Mouse (Mus musculus): ENCODE results near the gene Ptms.
A peak's percentile ranks its signal among the peaks of the same experiment; 100 is the strongest.

Gene Ptms

DNA sequence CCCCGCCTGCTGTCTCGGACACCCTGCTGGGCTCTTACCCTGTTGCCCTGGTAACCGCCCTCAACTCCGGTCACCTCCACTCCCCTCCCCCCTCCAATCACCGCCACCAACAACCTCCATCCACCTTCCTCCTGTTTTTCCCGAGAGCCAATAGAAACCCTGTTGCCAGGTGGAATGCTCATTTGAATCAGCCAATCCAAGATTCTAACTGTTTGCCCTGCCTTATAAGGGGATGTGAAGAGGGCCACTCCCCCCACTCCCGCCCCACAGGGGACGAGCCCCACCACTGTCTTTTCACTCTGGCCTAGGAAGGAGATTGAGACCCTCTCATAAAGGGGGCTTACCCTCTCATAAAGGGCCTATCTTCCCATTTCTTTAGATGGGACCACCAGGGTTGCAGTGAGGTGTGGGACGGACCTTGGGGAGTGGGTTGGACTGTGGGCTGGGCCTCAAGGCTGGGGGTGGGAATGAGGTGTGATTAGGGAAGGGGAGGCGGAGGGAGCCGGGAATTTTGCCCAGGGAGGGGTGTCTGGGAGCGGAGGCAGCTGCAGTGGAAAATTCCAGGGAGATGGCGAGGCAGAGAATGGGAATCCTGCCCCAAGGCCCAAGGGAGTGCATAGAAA lies at the start of gene Ptms:
Gene Ptms (minus strand): TSS at position 409 of the 623 bp plus-strand sequence.
- peak; percentile 91 for DNase-seq (ENCODE audit: low spot score)

DNA sequence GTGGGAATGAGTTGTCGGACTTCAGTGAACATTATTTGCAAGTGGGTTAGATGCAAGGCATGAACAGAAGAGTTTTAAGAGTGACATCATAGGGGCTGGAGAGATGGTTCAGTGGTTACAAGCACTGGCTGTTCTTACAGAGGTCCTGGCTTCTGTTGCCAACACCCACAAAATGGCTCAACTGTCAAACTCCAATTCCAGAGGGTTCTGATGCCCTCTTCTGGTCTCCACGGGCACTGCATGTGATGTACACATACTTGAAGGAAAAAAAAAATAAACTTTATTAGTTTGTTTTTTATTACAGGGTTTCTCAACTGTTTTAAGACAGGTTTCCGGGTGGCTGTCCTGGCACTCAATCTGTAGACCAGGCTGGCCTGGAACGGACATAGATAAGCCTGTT lies 47.9 kb upstream of the Ptms start:
- peak; percentile 21 for DNase-seq (ENCODE audit: low spot score)

GRCm38 (mm10) chr6:124966466-124967118 lies 46.7 kb upstream of the Ptms start:
- no peak for DNase-seq (ENCODE audit: low spot score)

GRCm38 (mm10) chr6:124965747-124966146 lies 45.8 kb upstream of the Ptms start:
- DNase-seq (ENCODE audit: low spot score): no peak

GRCm38 (mm10) chr6:124965088-124965719 lies 45.3 kb upstream of the Ptms start, which contains the start of gene Cops7a:
Cops7a (minus strand) TSS chr6:124965538.
- peak; percentile 97 for DNase-seq (ENCODE audit: low spot score)

GRCm38 (mm10) chr6:124964638-124965037 lies 44.7 kb upstream of the Ptms start:
- DNase-seq (ENCODE audit: low spot score): no peak

DNA sequence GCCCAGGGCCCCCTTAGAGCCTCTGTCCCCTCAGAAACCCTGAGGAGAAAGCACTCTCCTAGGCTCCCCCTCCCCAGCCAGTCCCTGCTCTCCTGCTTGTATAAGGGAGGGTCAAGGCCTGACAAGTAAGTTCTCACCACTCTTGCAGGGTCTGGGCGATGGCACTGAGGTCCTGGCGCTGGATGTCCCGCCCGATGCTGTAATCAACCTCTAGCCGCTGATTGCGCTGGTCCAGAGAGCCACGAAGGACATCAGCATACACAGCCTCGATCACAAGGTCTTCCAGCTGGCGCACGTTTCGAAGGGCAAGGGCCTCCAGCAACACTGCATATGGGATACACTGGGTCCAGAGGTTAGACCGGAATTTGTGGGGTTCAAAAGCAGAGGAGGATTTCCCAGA lies 41.1 kb upstream of the Ptms start:
- DNase-seq (ENCODE audit: low spot score): peak; percentile 42

DNA sequence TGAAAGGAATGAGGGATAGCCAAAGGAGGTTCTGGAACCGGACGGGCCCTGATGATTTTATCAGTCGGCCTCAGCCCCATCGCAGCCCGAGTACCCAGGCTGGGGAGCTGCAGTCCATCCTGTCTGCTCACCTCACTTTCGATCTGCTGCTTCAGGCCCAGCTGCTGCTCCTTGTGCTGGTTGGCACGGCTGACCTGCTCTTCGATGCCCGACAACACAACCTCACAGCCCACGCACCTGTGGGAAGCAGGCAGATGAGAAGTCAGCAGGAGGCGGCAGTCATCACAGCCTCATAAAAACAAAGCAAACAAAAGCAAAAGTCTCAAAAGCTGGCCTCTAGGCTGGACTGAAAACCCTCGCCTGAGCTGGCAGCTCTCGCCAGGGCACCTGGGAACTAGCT lies 40.1 kb upstream of the Ptms start:
- no peak for DNase-seq (ENCODE audit: low spot score)

DNA sequence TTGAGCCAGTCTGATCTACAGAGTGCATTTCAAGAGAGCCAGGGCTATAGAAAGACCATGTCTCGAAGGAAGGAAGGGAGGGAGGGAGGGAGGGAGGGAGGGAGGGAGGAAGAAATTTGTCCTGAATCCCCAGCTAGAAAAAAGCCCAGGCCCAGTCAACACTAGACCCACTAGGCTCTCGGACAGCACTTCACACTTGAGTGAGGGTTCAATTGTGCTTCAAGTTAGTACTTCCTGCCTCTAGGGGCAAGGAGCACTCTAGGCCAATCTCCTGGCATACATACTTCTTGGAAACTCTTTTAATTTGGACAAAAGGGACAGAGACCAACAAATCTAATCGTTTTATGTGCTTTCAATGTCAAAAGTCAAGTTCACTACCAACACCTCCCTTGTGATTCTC lies 38.2 kb upstream of the Ptms start:
- DNase-seq (ENCODE audit: low spot score): no peak

DNA sequence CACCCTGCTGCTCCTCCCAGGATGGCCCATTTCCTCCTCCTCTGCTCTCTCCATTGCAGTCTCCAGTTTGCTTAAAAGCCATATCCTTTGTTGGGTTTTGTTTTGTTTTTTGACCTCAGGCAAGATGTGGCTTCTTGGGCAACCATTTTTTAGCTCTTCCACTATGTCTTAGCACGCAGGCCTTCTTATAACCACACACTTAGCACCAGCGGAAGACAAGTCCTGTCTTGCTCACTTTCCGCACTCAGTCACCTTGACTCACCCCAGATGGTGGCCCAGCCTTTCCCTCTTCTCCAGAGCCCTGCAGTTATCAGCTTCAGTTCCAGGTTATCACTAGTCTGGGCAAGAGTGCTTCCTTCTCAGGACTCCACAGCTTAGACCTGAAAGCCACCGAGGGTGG lies 35.3 kb upstream of the Ptms start:
- no peak for DNase-seq (ENCODE audit: low spot score)

DNA sequence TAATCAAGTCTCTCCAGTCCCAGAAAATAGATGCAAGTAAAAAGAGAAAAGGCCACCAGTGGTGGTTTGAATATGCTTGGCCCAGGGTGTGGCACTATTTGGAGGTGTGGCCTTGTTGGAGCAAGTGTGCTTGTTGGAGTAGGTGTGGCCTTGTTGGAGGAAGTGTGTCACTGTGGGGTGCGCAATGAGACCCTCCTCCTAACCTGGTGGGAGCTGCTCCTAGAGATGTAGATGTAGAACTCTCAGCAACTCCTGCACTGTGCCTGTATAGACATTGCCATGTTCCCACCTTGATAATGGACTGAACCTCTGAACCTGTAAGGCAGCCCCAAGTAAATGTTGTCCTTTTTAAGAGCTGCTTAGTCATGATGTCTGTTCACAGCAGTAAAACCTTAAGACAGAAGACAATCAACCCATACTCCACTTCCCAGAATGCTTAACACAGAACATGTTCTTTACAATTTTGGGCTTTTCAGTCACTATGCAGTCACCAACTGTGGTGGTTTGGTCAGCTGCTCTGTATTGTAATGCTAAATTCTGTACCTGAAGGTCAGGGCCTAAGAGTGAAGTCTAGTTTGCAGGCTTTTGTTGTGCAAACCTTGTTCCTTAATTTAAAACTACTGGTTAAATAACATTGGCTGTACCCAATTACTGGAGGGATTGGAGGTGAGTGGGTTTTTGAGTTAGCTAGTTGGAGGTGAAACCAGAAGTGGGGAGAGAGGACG lies 34.2 kb upstream of the Ptms start:
- no peak for DNase-seq (ENCODE audit: low spot score)

GRCm38 (mm10) chr6:124943526-124943925 lies 23.6 kb upstream of the Ptms start:
- DNase-seq (ENCODE audit: low spot score): no peak

DNA sequence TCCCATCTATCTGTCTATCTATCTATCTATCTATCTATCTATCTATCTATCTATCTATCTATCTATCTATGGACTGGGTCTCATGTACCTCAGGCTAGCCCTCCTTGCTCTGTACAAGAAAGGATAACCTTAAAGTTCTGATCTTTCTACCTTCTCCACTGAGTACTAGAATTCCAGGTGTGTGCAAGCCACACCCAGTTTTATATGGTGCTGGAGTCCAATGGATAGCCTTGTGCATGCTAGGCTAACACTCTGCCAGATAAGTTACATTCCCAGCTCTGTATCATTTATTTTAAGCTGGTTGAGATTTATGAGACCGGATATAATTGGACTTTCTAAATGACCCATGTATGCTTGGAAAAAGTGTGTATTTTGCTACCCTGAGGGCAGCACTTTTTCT lies 21.8 kb upstream of the Ptms start:
- DNase-seq (ENCODE audit: low spot score): no peak

GRCm38 (mm10) chr6:124938554-124938953 lies 18.7 kb upstream of the Ptms start:
- no peak for DNase-seq (ENCODE audit: low spot score)

- no peak for DNase-seq (ENCODE audit: low spot score)
Observed at GRCm38 (mm10) chr6:124937493-124937892, 17.6 kb upstream of the Ptms start.

GRCm38 (mm10) chr6:124936681-124937080 lies 16.8 kb upstream of the Ptms start:
- no peak for DNase-seq (ENCODE audit: low spot score)

- DNase-seq (ENCODE audit: low spot score): no peak
Observed at GRCm38 (mm10) chr6:124934670-124935069, 14.8 kb upstream of the Ptms start.

DNA sequence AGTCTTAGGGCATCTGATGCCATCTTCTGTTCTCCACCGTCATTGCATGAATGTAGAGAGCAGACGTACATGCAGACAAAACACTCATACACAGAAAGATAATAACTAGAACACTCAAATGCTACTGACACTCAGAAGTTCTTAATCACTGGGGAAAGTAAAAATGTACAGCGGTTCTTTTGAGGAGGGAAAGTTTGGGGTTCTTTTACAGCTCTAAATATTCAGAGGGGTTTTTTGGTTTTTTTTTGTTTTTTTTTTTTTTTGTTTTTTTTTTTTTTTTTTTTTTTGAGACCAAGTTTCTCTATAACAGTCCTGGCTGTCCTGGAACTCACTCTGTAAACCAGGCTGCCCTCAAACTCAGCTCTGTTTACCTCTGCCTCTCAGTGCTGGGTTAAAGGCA lies 13.2 kb upstream of the Ptms start:
- no peak for DNase-seq (ENCODE audit: low spot score)

- DNase-seq (ENCODE audit: low spot score): no peak
Observed at GRCm38 (mm10) chr6:124932314-124932695, 12.4 kb upstream of the Ptms start.

DNA sequence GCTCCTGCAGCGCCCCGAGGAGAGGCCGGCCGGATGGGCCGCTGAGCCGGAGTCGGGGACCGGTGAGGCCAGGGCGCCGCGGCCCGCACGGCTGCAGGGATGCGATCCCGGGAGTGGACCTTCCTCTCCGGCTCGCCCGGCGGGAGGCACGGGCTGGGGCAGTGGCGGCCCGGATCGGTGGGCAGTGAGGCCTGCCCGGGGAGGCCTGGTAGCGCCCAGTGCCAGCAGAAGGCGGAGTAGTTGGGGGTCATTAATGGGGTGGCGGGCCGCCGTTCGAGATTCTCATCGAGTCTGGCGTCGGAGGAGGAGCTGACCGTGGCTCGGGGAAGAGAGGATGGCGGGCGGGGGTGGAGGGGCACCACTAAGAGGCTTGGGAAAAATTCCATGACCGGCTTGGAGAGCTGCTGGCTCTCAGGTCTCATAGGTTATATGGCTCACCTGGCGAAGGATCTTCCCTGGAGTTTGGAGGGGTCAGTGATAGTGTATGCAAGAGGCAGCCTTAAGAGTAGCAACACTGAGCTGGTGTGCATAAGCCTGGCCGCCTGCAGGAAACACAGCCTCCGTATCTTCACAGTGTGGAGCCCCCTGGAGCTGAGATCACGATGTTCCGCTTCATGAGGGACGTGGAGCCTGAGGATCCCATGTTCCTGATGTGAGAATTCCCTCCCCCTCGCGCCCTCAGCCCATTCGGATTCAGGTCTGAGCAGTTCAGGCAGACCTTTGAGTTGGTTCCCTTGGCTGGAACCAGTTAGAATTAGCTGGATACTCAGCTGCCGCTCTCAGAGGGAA lies 11.8 kb upstream of the Ptms start:
- no peak for DNase-seq (ENCODE audit: low spot score)

DNA sequence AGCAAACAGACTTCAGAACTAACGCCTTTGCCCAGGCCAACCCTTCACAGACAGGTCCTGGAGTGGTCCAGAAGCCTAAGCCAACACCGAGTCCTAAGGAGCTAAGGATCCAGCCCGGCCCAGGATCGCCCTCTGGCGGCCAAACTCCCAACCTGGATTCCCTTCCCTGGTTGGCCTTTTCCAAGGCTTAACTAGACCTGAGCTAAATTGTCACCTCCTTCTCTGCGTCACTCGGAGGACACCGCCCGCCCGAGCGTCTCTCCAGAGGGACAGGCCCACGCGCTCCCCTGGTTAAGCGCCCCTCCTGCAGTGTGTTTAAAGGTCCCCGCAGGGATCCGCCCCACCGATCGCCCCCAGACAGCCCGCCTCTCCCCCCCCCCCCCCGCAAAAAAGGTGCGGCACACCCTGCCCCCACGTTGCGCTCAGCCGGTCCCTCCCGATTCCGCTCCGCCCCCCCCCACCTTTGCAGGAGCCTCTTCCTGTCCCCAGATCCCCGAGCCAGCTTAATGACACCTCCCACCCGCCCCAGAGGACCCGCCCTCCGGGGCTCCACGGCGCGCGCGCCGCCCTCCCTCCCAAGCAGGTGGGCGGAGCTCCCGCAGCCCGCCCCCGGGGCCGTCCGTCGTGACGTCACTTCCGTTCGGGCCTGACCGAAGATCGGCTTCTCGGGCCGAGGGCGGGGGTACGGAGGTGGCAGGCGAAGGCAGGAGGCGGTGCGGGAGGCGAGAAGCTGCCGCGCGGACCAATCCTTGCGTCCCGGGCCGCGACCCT lies 11.0 kb upstream of the Ptms start, which contains the start of gene Mlf2:
Gene Mlf2 (plus strand): TSS at position 633 of the 771 bp plus-strand sequence.
- peak; percentile 99 for DNase-seq (ENCODE audit: low spot score)
